Mouse (Mus musculus) kidney, adult 2 months (tissue): ENCODE results near the gene G430095P16Rik. TPM values are rescaled to one million over a fixed set of nuclear protein-coding genes. Genes with fewer than 3 reads are reported as not detected.

Source experiments
- DNase-seq: peaks from one replicate; pipeline ENCODE4 v3.0.0; 2021
- H3K27ac ChIP-seq: fragments of 200-500 bp; 2 replicates; pipeline ENCODE4 v1.5.1; 2012; ENCODE audit warnings: low read depth, low read length, control low read depth, inconsistent platforms; ENCODE audit not compliant: insufficient read depth
- H3K27me3 ChIP-seq: fragments of 200-500 bp; replicated peaks from 2 replicates; pipeline ENCODE4 v1.6.1; 2012; ENCODE audit warnings: mild to moderate bottlenecking, moderate library complexity, low read length, inconsistent platforms; ENCODE audit not compliant: control insufficient read depth, insufficient read depth
- H3K36me3 ChIP-seq: fragments of 200-500 bp; 2 replicates; pipeline ENCODE4 v1.6.1; 2012; ENCODE audit warnings: mild to moderate bottlenecking, moderate library complexity, low read length, inconsistent platforms; ENCODE audit not compliant: control insufficient read depth, insufficient read depth
- H3K4me1 ChIP-seq: fragments of 200-500 bp; 2 replicates; pipeline ENCODE4 v1.6.1; 2011; ENCODE audit warnings: low read length; ENCODE audit not compliant: control insufficient read depth, insufficient read depth
- H3K4me3 ChIP-seq: fragments of 200-500 bp; 2 replicates; pipeline ENCODE4 v1.5.1; 2011; ENCODE audit warnings: mild to moderate bottlenecking, low read depth, low read length, control low read depth; ENCODE audit not compliant: insufficient read depth
- CTCF ChIP-seq: fragments of 200-500 bp; conservative IDR thresholded peaks from 2 replicates; pipeline ENCODE4 v1.5.1; 2011; ENCODE audit warnings: low read depth, mild to moderate bottlenecking, control low read depth, low read length, moderate library complexity, mixed read lengths; ENCODE audit not compliant: insufficient read depth, insufficient read length
- POLR2A ChIP-seq: fragments of 200-500 bp; IDR thresholded peaks from one replicate; pipeline ENCODE4 v1.6.1; 2011; ENCODE audit warnings: low read depth, low read length, control low read depth
- WGBS: fragments of 180-500 bp; shearing (Covaris S2); methylation state at CpG from one replicate; pipeline ENCODE4 v1.1.7; 2018; 5-methylcytosine and 5-hydroxymethylcytosine counted together
- polyA plus RNA-seq: library from polyadenylated mRNA; depleted of rRNA; stranded (reverse); fragments of >200 nt; gene quantifications from 2 replicates; pipeline ENCODE4 v1.2.3, GENCODE M21; 2012

G430095P16Rik gene
- polyA plus RNA-seq, 1 experiment = 0.81 TPM

DNA sequence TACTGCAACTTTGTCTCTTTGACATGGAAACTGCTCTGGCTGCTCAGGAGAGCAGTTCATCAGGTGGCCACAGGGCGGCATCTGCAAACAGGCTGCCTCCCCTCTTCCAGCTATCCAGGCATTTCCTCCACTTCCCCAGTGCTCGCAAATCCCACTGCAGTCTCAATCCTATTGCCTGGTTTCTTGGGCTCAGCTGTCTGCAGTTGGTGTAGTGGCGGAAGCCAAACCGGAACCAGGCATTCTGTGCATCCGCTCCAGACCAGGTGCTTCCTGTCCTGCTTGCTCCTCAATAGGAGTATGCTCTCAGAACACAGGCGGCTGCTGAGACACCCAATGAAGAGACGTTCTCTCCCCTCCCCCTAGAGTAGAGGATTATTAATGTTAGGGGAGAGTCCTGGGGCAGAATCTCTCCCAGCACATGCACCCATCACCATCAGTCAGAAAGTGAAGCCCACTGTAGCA, 22.9 kb upstream of the G430095P16Rik start:
- no peak overlapping the region for H3K4me3 ChIP-seq
- H3K27me3 ChIP-seq = no peaks in the 10 kb centered on the region
- no peaks in the 10 kb centered on the region for H3K36me3 ChIP-seq
- peak; percentile 91 for DNase-seq
- TF ChIP-seq CTCF (peak; percentile 71), POLR2A (no peak)
- 0 out of 2 replicates have a peak, but pooled peaks cover 3% of the 10 kb centered on the region for H3K4me1 ChIP-seq
- no peak overlapping the region for H3K27ac ChIP-seq
- 45% methylated on average over 7 of the region's 7 CpGs for WGBS

DNA sequence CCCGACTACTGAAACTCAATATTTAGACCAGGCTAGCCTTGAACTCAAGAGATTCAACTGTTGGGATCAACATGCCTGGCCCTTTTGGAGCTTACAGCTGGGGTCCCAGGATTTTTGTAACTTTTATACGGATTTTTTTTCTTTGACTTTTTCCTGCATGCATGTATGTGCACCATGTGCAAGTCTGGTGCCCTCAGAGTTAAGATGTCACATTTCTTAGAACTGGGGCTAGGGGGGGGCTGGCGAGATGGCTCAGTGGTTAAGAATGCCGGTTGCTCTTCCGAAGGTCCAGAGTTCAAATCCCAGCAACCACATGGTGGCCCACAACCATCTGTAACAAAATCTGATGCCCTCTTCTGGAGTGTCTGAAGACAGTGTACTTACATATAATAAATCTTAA, 22.3 kb upstream of the G430095P16Rik start:
- WGBS = 65% methylated on average over 5 of the region's 5 CpGs
- no peak overlapping the region for H3K4me3 ChIP-seq
- H3K27ac ChIP-seq = no peak overlapping the region
- peaks cover 3% of the 10 kb centered on the region; the same call in 1 of the 2 replicates for H3K27me3 ChIP-seq
- no peaks in the 10 kb centered on the region for H3K36me3 ChIP-seq
- TF ChIP-seq CTCF (no peak), POLR2A (no peak)
- DNase-seq = no peak
- 0 out of 2 replicates have a peak, but pooled peaks cover 3% of the 10 kb centered on the region for H3K4me1 ChIP-seq

GRCm38 (mm10) chr8:84700941-84701911, 21.6 kb upstream of the G430095P16Rik start, which contains the start of gene Lyl1:
Gene Lyl1, plus strand, starts transcription at chr8:84701457.
- peak within 1 kb of the TSS; percentile 24; the same call in 1 of the 2 replicates for H3K4me3 ChIP-seq
- peak within 1 kb of the TSS; percentile 32 for H3K27ac ChIP-seq
- H3K36me3 ChIP-seq = no peaks in the 10 kb centered on the region
- DNase-seq = peak; percentile 84
- 0 out of 2 replicates have a peak, but pooled peaks cover 3% of the 10 kb centered on the region for H3K4me1 ChIP-seq
- 21% methylated on average over 34 of the region's 34 CpGs for WGBS
- TF ChIP-seq POLR2A (no peak), CTCF (no peak)
- peaks cover 4% of the 10 kb centered on the region; the same call in 1 of the 2 replicates for H3K27me3 ChIP-seq

- DNase-seq = no peak
- H3K36me3 ChIP-seq = no peaks in the 10 kb centered on the region
- H3K4me1 ChIP-seq = 0 out of 2 replicates have a peak, but pooled peaks cover 3% of the 10 kb centered on the region
- no peak overlapping the region for H3K27ac ChIP-seq
- 77% methylated on average over 9 of the region's 9 CpGs for WGBS
- H3K27me3 ChIP-seq = peaks cover 4% of the 10 kb centered on the region; the same call in 1 of the 2 replicates
- TF ChIP-seq CTCF = no peak
- no peak for TF ChIP-seq POLR2A
- H3K4me3 ChIP-seq = no peak overlapping the region
These were observed 20.2 kb upstream of the G430095P16Rik start for GRCm38 (mm10) chr8:84702561-84702960.

DNA sequence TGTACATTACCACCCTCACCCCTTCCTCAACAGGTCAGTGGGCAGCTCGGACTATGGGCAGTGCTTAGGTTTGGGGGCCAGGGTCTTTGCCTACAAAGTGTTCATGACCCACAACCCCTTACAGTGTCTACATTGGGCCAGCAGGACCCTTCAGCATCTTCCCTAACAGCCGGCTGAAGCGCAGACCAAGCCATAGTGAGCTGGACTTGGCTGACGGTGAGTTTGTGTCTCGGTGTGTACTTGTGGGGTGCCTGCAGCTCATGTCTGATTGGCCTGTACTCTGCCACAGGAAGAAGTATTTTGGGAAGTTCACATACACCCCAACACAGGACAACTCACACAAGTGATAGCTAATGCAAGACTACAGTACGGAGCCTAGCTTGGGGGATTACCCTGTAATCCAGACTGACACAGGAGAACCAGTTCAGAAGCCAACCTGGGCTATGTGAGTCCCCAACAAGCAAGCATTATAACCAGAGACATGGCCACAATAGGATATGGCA, 19.8 kb upstream of the G430095P16Rik start:
- Histone ChIP-seq H3K36me3 (no peaks in the 10 kb centered on the region), H3K27ac (no peak overlapping the region), H3K27me3 (peaks cover 4% of the 10 kb centered on the region; the same call in 1 of the 2 replicates), H3K4me3 (no peak overlapping the region), H3K4me1 (0 out of 2 replicates have a peak, but pooled peaks cover 3% of the 10 kb centered on the region)
- TF ChIP-seq CTCF (no peak), POLR2A (no peak)
- no peak for DNase-seq
- whole genome bisulfite sequencing = 81% methylated on average over 6 of the region's 6 CpGs

DNA sequence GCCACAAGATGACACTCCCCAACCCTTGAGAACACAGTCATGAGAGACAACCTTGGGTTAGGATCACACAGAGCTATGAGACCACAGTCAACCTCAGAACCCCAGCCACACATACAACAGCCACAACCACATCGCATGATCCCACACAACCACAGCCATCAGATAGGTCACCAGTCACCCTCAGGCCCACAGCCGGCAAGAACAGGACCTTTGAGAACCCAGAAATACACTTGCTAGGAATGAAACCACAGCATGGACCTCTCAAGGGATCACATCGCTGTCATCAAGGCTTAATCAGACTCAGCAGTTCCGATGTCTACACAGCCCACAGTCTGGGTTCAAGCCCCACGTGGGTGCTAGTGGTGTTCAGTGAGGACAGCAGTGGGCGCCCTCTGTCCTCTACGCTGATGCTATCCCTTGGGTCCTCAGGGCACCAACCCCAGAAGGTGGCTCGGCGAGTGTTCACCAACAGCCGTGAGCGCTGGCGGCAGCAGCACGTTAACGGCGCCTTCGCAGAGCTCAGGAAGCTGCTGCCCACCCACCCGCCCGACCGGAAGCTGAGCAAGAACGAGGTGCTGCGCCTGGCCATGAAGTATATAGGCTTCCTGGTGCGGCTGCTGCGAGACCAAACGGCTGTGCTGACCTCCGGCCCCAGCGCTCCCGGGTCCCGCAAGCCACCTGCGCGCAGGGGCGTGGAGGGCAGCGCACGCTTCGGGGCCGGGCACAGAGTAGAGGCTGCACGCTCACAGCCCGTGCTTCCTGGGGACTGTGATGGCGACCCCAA, 19.1 kb upstream of the G430095P16Rik start:
- 0 out of 2 replicates have a peak, but pooled peaks have one; percentile 2 for TF ChIP-seq CTCF
- no peak for TF ChIP-seq POLR2A
- Histone ChIP-seq H3K4me1 (no peaks in the 10 kb centered on the region), H3K36me3 (no peaks in the 10 kb centered on the region), H3K27me3 (peaks cover 4% of the 10 kb centered on the region; the same call in 1 of the 2 replicates), H3K4me3 (no peak overlapping the region; the same call in 1 of the 2 replicates), H3K27ac (no peak overlapping the region)
- no peak for DNase-seq
- WGBS = 34% methylated on average over 38 of the region's 38 CpGs
